Mouse (Mus musculus) cortical plate, adult 2 months (tissue): Measurements from ENCODE around the gene Exoc4.

ENCODE experiments used
- CTCF ChIP-seq: fragments of 200-500 bp; IDR thresholded peaks from 2 replicates; pipeline ENCODE4 v1.5.1; 2011; ENCODE audit warnings: mild to moderate bottlenecking, control low read depth, low read length; ENCODE audit not compliant: insufficient read depth; ENCODE audit errors: extremely low read depth
- POLR2A ChIP-seq: fragments of 200-500 bp; IDR thresholded peaks from 2 replicates; pipeline ENCODE4 v1.6.1; 2011; ENCODE audit warnings: mild to moderate bottlenecking, low read length, control low read depth; ENCODE audit not compliant: insufficient read depth; ENCODE audit errors: extremely low read depth

DNA sequence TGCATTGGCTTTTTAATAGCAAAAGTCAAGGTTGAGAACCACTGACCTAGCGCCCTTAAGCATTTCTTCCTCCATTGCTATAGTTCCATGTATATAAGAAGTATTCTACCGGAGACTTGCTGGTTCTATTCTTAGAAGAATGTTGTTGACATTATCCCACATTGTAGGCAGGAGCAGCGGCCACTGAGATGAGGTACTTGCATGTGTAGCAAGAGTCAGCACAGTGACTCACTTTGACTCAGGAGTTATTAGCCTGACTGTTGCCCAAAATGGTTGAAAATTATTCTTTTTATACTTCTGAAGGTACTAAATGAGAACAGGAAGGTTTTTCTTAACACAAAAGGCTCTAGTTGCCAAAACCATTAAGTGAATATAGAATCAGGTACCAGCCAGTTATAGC lies 620.4 kb downstream of the Exoc4 start:
- TF ChIP-seq POLR2A (no peak), CTCF (no peak)
